Mouse (Mus musculus) hindbrain, postnatal 0 days (tissue): ENCODE measurements around the gene Mlh3. TPM values are rescaled to one million over a fixed set of nuclear protein-coding genes. Genes with fewer than 3 reads are reported as not detected.

Experiments used
- ATAC-seq: fragments of 200-750 bp; cut with Nextera tagmentation; 2 replicates; pipeline ENCODE4 v1.8.0; 2017; ENCODE audit warnings: mild to moderate bottlenecking, moderate TSS enrichment, moderate library complexity
- DNase-seq: peaks from one replicate; pipeline ENCODE4 v3.0.0-alpha.2; 2015; ENCODE audit warnings: low spot score
- H3K27ac ChIP-seq: fragments of 300-500 bp; sonication (generic); 2 replicates; pipeline ENCODE4 v1.5.1; 2014; ENCODE audit warnings: mild to moderate bottlenecking
- H3K27me3 ChIP-seq: fragments of 300-500 bp; sonication (generic); 2 replicates; pipeline ENCODE4 v1.6.1; 2014; ENCODE audit warnings: low read length, mixed read lengths; ENCODE audit not compliant: insufficient read depth
- H3K36me3 ChIP-seq: fragments of 300-500 bp; sonication (generic); 2 replicates; pipeline ENCODE4 v1.6.1; 2014; ENCODE audit warnings: low read length, mixed read lengths; ENCODE audit not compliant: insufficient read depth
- H3K4me1 ChIP-seq: fragments of 300-500 bp; sonication (generic); 2 replicates; pipeline ENCODE4 v1.6.1; 2014; ENCODE audit warnings: antibody characterized with exemption, low read length, mixed read lengths; ENCODE audit not compliant: insufficient read depth
- H3K4me2 ChIP-seq: fragments of 300-500 bp; sonication (generic); 2 replicates; pipeline ENCODE4 v1.6.1; 2014; ENCODE audit warnings: low read depth, mild to moderate bottlenecking, low read length, moderate library complexity, mixed read lengths
- H3K4me3 ChIP-seq: fragments of 300-500 bp; sonication (generic); 2 replicates; pipeline ENCODE4 v1.5.1; 2014; ENCODE audit warnings: low read length
- H3K9ac ChIP-seq: fragments of 300-500 bp; sonication (generic); replicated peaks from 2 replicates; pipeline ENCODE4 v1.6.1; 2014; ENCODE audit warnings: mild to moderate bottlenecking, low read length, moderate library complexity, mixed read lengths
- H3K9me3 ChIP-seq: fragments of 300-500 bp; sonication (generic); 2 replicates; pipeline ENCODE4 v1.6.1; 2016; ENCODE audit warnings: low read length, mixed read lengths
- CTCF ChIP-seq: IDR thresholded peaks from 2 replicates; pipeline ENCODE4 v1.5.1; 2016; ENCODE audit warnings: antibody characterized with exemption, control low read depth, low read depth
- WGBS: fragments of 180-500 bp; shearing (Covaris S2); extraction: QIAGEN DNeasy Blood & Tissue Kit; methylation state at CpG from one replicate; pipeline ENCODE4 v1.1.7; 2014; 5-methylcytosine and 5-hydroxymethylcytosine counted together
- polyA plus RNA-seq: library from polyadenylated mRNA; unstranded; fragments of >200 nt; fragmentation: Nextera tagmentation; extraction: Ambion mirVana; gene quantifications from 2 replicates; pipeline ENCODE4 v1.2.1, GENCODE M21; 2015
- total RNA-seq: library from RNA; depleted of rRNA; stranded (reverse); fragments of >200 nt; gene quantifications from 2 replicates; pipeline ENCODE4 v1.2.3, GENCODE M21; 2014

Mlh3 gene
- total and polyA plus RNA-seq, 2 experiments from 2014 or later = 4.9 to 5.5 TPM

DNA sequence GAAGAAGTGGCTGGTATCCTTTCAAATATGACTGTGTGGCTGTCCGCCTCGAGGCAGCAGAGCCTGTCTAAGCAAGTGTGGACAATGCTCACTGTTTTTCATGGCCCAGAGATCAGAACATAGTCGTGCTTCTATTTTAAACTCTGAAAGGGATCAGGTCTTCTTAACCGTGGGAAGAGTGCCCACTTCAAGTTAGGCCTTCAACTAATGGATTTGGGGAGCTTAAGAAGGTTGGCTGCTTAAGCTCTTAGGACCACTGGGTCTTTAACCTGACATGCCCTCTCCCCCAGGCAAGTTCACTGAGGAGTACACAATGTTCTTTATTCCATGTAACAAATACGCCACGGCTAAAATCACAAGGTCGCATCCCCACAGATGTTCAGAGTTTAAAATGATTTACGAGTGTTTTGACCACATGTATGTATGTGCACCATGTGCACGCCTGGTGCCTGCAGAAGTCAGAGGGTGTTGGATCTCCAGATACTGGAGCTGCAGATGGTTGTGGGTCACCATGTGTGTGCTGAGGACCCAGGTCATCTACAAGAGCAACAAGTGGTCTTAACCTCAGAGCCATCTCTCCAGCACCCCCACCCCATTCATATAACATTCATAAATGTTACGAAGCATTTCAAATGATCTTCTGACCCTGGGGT lies 27.1 kb upstream of the Mlh3 start:
- H3K4me3 ChIP-seq = no peak overlapping the region
- no peak for TF ChIP-seq CTCF
- no peak overlapping the region for H3K4me2 ChIP-seq
- ATAC-seq (no peak), DNase-seq (no peak)
- no peak overlapping the region for H3K9ac ChIP-seq
- peaks cover 20% of the 10 kb centered on the region for H3K36me3 ChIP-seq
- 78% methylated on average over 10 of the region's 10 CpGs for WGBS
- H3K4me1 ChIP-seq = no peaks in the 10 kb centered on the region
- no peak overlapping the region for H3K27ac ChIP-seq
- peaks cover 4% of the 10 kb centered on the region for H3K9me3 ChIP-seq
- no peaks in the 10 kb centered on the region for H3K27me3 ChIP-seq

DNA sequence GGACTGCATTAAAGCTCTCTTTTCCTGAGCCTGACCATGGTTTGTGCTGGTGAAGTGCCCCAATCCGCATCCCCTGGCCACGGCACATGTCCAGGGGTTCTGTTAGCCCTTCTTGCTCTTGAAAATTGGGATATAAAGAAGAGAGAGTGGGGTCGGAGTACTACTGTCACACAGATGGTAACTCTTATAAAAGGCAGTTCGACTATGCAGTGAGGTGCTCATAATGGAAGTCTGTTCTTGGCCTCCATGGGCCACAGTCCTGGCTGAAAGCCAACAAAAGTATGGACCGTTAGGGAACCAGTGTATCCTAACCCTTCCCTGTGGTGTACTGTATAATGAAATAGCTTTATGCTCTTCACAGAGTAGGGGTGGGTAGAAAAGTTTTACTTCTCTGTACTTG lies 26.5 kb upstream of the Mlh3 start:
- DNase-seq (no peak), ATAC-seq (no peak)
- Histone ChIP-seq H3K9ac (no peak overlapping the region), H3K4me2 (no peak overlapping the region), H3K4me1 (no peaks in the 10 kb centered on the region), H3K27me3 (no peaks in the 10 kb centered on the region), H3K36me3 (peaks cover 18% of the 10 kb centered on the region), H3K27ac (no peak overlapping the region), H3K9me3 (peaks cover 4% of the 10 kb centered on the region), H3K4me3 (no peak overlapping the region)
- 62% methylated on average over 5 of the region's 5 CpGs for WGBS
- no peak for TF ChIP-seq CTCF

DNA sequence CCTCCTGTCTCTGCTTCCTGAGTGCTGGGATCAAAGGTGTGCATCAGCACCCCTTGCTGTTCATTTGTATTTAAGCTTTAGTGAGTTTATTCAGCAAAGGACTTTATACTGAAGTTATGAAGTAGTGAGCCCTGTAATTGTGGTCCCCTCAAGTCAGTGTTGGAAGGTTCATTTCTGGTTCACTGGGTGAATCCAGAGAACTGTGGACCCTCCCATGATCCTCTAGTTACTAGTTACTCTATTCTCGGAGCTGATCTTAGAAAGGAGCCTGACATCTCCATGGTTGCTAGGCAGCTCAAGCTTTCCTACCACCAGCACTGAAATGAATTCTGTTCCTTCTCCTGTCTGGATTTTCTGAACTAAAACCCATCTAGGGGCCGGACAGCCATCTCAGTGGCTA lies 25.1 kb upstream of the Mlh3 start:
- H3K27me3 ChIP-seq = no peaks in the 10 kb centered on the region
- H3K4me2 ChIP-seq = no peak overlapping the region
- H3K36me3 ChIP-seq = peaks cover 5% of the 10 kb centered on the region
- TF ChIP-seq CTCF = no peak
- H3K27ac ChIP-seq = no peak overlapping the region
- ATAC-seq (no peak), DNase-seq (no peak)
- H3K4me3 ChIP-seq = no peak overlapping the region
- H3K9me3 ChIP-seq = peaks cover 4% of the 10 kb centered on the region
- WGBS = 84% methylated on average over 2 of the region's 2 CpGs
- H3K9ac ChIP-seq = no peak overlapping the region
- H3K4me1 ChIP-seq = no peaks in the 10 kb centered on the region

DNA sequence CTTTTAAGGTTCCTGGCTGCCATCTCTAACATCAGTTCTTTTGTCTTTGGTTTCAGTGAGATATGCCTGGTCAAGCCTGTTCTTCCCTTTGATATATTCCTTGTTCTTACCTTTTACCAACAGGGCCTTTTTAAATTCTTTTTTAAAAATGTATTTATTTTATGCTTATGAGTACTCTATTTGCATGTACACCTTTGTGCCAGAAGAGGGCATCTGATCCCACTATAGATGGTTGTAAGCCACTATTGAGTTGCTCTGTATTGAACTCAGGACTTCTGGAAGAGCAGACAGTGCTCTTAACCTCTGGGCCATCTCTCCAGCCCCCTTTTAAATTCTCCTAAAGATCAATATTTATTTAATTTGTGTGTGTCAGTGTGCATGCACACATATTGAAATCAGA lies 22.5 kb upstream of the Mlh3 start:
- no peak for DNase-seq
- TF ChIP-seq CTCF = no peak
- Histone ChIP-seq H3K4me3 (no peak overlapping the region), H3K9me3 (peaks cover 4% of the 10 kb centered on the region), H3K9ac (no peak overlapping the region), H3K27ac (no peak overlapping the region), H3K4me2 (no peak overlapping the region), H3K27me3 (no peaks in the 10 kb centered on the region), H3K36me3 (no peaks in the 10 kb centered on the region), H3K4me1 (no peaks in the 10 kb centered on the region)
- no peak for ATAC-seq

DNA sequence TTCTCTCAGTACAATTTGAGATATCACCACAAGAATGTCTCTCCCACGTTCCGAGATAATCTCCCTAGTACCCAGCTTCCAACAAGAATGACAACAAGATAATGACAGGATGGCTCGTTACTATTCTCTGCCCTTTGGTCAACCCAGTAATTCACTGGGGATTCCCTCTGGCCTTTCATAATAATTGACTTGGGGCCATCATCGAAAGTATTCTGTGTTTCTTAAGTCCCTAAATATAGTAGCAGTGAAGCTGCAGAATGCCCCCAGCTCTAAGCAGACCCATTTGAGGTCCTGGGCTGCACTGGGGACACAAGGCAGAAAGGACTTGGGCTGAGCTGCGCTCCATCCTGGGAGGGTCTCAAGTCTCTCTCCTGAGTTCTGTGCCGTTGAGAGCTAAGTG lies 21.9 kb upstream of the Mlh3 start:
- ATAC-seq (no peak), DNase-seq (no peak)
- no peak for TF ChIP-seq CTCF
- H3K4me1 ChIP-seq = no peaks in the 10 kb centered on the region
- no peak overlapping the region for H3K4me3 ChIP-seq
- no peak overlapping the region for H3K27ac ChIP-seq
- H3K4me2 ChIP-seq = no peak overlapping the region
- H3K36me3 ChIP-seq = no peaks in the 10 kb centered on the region
- H3K27me3 ChIP-seq = no peaks in the 10 kb centered on the region
- H3K9me3 ChIP-seq = peaks cover 4% of the 10 kb centered on the region
- 82% methylated on average over 6 of the region's 6 CpGs for WGBS
- no peak overlapping the region for H3K9ac ChIP-seq

DNA sequence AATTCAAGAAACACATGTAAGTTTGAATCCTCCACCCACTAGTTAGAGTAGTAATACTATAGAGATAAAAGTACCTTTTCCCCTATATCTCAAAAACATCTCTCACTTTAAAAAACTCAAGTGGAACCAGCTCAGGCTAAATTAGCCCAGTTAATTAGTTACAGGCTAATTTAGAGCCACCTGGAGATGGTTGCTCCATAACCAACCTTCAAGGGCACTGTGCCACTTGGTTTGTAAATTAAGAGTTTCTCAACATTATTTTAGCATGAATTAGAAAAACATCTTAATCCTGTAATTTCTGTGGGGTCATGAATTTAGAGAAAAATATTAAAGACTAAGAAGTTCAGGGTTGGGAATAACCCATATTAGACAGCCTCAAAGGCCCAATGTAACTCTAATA lies 21.1 kb upstream of the Mlh3 start:
- Histone ChIP-seq H3K4me3 (no peak overlapping the region), H3K27ac (no peak overlapping the region), H3K4me1 (no peaks in the 10 kb centered on the region), H3K27me3 (no peaks in the 10 kb centered on the region), H3K4me2 (no peak overlapping the region), H3K9ac (no peak overlapping the region), H3K9me3 (peaks cover 4% of the 10 kb centered on the region), H3K36me3 (no peaks in the 10 kb centered on the region)
- no peak for ATAC-seq
- DNase-seq = no peak
- TF ChIP-seq CTCF = no peak

DNA sequence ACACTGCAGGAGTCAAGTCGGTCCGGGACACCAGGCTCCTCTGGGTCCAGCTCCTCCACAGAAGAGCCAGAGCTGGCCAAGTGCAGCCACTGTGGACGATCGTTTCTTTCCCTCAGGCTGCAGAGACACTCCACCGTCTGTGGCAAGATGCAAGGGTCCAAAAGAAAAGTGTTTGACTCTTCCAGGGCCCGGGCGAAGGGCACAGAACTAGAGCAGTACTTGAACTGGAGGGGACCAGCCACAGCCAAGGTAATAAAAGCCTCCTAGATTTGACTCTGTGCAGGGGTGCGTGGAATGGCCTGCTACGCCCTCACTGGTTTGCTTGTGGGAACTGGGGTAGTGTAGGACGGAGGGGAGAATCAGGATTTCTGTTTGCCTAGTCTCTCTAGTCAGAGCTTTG lies 20.2 kb upstream of the Mlh3 start:
- H3K4me2 ChIP-seq = no peak overlapping the region
- ATAC-seq = no peak
- 81% methylated on average over 10 of the region's 10 CpGs for WGBS

More for the DNA sequence above, 20.2 kb upstream of the Mlh3 start:
- DNase-seq = no peak
- Histone ChIP-seq H3K27ac (no peak overlapping the region), H3K9me3 (peaks cover 4% of the 10 kb centered on the region), H3K4me1 (no peaks in the 10 kb centered on the region), H3K4me3 (no peak overlapping the region), H3K36me3 (no peaks in the 10 kb centered on the region), H3K27me3 (no peaks in the 10 kb centered on the region), H3K9ac (no peak overlapping the region)
- no peak for TF ChIP-seq CTCF
